Mouse (Mus musculus) 3T3-L1 (cell line): ENCODE data around the gene Il1rn.

Experiments used
- DNase-seq: peaks from one replicate; pipeline ENCODE4 v3.0.0-alpha.2; 2015; ENCODE audit warnings: low read depth, low spot score

The Il1rn gene

DNA sequence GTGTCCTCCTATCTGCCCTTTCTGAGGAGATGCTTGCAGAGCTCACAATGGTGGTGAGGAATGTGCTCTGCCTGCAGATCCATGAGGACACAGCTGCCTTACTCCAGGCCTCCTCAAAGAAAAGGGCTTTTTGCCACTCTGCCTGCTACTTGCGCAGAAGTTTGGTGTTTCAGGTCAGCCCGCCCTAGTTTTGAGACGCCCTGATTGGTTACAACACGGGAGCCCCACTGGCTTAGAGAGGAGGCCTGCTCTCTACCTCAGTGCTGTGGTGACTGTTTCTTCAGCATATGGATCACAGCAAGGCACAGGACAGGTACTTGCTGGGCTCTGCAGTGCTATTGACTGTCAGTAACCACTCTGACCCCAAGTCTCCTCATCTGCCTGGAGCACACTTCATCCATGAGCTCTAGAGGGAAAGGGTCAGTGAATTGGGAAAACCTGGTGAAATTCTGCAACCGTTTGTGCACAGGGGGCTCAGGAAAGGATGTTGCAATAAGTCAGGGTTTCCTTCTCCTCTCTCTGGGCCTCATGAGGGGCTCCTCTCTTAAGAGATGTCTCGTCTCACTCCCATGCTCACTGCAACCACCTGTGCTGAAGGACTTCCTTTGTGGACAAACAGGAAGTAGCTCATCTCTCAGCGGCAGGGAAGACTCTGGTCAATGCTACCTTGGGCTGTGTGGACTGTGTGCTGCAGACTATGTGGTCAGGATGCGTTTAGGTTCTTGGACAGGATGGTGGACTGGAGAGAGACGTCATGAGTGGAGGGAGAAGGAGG lies 46.0 kb downstream of the Il1rn start:
- no peak for DNase-seq

DNA sequence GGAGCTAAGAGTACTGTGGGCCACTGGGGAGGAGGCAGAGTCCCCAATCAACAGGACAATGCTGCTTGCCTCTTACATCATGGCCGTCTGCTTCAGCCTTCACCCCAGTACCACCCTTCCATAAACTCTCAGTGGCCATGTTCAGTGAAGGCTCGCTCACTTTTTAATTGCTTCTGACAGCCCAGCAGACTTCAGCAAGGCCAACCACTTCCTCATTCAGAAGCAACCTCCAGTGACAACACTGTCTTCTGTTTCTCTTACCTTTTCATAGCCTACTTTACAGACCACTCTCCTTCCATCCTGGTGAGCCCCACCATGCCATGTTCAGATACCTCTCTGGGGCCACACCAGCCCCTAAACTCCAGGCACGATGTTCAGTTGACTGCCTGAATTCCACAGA lies 47.0 kb downstream of the Il1rn start:
- DNase-seq: no peak

DNA sequence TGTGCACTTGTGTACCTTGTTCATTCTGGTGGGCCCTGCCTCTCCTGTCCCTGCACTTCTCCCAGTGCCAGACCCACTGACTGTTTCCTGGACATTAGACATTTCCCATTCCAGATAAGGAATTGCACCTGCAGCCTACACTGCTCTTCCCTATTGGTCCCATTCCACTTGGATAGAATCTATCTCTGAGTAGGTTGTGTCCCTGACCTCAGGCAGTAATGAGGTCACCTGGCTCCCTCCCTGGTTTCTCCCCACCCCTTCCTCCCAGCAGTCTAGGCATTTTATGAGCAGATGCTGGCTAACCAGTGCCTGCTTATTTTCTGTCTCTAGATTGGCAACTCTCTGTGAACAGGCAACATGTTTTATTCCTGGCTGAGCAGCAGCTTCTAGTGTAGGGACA lies 47.7 kb downstream of the Il1rn start:
- DNase-seq: no peak

DNA sequence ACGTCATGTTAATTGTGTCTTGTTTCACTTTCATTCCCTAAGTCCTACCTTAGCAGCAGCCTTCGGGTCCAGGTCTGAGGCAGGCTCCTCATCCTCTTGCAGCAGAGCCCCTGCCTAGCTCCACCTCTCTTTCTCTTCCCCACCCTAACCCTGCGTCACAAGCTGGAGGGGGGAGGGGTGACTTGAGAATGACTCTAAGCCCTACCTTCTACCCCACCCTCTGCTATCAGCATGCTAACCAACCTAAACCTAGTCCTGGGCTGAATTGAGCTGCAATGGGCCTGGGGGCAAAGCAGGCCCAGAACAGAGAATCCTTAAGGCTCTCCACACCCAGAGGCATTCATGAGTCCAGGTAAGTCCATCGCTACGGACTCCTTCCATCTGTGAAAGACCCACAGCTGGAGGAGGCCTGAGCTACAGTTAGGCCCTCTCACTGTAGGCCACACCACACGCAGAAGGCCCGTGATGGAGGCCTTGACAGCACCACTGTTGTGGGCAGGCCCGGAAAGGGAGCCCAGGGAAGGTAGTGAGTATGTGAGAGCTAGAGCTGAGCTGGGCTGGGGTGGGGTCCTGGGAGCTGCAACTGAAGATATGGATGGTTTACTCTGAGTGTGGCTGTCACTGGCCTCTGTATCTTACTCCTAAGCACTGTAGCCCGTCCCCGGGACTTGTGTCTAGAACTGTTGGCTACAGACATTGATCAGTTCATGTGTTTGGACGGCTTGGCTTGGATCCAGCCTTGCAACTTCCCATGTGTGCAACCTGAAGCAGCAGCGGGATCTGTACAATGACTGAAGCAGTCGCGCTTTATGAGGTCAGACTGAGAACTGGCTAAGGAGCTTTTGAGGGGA lies 48.7 kb downstream of the Il1rn start:
- no peak for DNase-seq

DNA sequence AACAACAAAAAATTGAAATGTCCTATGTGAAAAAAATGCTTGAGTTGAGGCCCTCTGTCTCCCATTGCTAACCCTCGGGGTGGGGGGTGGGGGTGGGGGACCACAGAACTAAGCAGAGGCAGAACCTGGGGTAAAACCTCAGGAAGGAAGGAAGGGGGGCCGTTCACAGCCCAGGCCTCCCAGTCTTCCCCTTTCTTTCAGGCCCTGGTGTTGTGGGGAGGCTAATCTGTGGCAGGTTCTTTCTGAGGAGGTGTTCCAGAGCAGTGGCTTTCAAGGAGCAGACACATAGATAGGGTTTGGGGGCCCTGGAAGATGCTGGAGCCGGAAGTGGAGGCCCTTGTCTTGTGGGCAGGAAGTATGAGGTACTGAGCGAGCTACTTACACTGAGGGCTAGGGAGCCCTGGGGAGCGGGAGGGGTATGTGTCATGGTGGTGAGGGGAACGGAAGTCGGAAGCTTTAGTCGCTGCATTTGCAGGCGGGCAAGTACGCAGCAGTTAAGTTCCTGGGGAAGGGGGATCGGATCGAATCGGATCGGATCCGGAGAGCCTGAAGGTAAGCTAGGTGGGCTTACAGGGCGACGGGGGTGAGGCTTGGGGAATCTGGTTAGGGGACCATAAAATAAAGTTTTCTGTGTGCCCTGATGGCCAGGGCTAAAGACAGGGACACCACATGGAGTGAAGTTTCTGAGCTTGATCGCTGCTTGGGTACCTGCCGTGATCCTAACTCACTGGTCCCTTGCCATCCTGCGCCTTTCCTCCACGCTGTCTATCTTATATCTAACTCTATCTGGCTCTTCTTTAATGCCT lies 49.7 kb downstream of the Il1rn start:
- DNase-seq: no peak

DNA sequence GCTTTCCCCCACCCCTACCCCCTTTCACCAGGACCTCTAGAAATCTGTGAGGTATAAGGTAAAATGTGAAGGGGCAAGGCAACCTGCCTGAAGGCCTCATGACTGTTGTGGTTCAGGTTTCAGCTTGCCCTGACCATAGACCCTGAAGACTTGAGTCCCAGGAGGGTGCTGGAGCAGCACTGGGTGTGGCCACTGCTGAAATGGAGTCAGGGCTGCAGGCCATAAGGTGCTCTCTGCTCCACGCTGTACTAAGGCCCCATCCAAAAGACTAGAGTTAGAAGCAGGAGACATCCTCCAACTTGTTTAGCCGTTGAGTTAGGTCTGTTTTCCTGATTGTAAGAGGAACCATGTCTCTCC lies 50.3 kb downstream of the Il1rn start:
- DNase-seq: no peak

DNA sequence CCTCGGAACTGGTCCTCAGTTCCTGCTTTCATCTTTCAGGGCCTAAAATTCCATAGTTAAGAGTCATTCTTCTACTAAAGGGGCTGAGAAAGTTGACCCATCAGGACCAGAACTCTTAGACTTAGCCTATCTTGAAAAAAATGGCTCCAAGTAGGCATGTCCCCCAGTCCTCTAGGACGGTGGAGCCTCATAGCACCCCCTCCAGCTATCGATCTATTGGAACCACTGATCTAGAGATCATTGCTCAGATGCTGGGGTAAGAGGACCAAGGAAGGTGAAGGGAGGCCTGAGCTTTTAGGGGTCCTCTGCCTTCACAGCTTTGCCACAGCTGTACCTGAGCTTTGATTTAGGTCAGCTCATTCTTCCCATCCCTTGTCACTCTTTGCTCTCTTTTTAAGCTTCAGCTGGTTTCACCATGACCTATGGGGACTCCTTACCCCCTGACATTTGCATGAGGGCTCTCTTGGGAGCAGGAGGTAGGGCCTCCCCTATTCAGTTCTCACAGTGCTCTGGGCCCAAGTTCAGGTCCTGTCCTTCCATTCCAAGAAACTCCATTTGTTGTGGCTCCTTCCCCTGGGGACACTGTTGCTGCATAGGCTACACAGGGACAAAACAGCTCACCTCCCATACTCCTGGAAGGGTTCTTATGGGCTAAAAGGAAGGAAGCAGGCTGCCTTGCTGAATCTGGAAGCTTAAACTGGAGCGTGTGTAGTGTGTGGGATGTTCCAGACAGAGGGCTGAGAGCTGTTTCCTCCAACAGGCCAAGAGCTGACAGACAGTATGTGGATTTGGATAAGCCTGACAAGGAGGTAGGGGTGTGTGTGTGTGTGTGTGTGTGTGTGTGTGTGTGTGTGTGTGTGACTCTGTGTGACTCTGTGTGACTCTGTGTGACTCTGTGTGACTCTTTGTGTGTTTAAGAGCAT lies 51.0 kb downstream of the Il1rn start:
- no peak for DNase-seq

DNA sequence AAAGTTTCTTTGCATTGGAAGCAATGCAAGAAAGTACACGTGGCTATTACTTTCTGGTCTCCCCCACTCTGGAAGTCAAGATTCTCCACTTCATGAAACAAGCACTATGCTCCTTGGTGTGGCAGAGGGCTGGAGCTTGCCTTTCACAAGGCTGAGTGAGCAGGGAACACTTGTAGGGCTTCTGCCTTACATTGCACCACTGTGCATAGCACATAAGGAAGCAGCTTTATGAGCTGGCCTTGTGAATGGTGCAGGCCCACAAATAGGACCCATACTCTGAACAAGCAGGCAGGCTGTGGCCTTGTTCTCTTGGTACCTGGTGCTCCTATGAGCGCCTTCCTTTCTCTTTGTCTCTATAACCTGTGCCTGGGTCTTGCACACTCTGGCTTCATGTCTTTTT lies 56.6 kb downstream of the Il1rn start:
- DNase-seq: no peak

DNA sequence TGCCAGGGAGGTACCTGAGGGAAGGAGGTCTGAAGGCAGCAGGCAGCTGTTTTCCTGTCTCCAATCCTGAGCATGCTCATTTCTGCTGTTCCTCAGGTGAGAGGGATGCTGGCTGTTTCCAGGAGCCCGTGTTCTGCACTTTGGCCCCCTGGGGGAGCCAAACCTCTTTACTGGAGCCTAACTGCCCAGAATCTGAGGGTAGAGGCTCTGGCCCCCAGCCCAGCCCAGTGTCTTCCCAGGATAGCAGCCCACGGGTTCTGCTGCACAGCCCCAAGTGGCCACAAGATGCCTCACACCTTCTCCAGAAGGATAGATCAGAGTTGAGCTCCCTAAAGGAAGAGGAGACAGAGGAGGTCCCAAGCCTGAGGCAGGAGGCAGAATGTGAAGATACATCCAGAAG lies 60.5 kb downstream of the Il1rn start:
- DNase-seq: no peak

DNA sequence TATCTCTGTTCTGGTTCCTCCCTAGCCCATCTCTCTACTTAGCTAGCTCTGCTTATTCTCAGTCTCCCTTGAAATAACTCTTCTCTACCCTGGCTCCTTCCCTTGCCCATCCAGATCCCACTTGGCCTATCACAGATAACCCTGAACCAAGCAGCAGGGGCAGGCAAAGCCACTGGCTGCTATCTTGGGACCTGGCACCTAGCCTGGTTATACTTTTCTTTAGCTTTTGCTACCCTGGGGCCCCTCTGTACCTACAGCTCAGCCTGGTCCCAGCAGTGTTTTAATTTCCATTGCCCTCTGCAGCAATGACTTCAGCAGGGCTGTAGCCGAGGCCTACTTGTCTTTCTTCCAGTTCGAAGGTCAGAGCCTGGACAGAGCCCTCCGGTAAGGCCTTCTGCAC lies 64.1 kb downstream of the Il1rn start:
- no peak for DNase-seq
